Mouse (Mus musculus) E14TG2a.4 (cell line): ENCODE results near the gene Mtm1.

Experiments used
- CTCF ChIP-seq: conservative IDR thresholded peaks from 2 replicates; pipeline ENCODE4 v1.5.1; 2014; ENCODE audit warnings: low read length
- NANOG ChIP-seq: IDR thresholded peaks from 2 replicates; pipeline ENCODE4 v1.6.1; 2014; ENCODE audit warnings: borderline replicate concordance, low read length, mixed read lengths
- POU5F1 ChIP-seq: IDR thresholded peaks from 2 replicates; pipeline ENCODE4 v1.6.1; 2014; ENCODE audit warnings: low read length, borderline replicate concordance

DNA sequence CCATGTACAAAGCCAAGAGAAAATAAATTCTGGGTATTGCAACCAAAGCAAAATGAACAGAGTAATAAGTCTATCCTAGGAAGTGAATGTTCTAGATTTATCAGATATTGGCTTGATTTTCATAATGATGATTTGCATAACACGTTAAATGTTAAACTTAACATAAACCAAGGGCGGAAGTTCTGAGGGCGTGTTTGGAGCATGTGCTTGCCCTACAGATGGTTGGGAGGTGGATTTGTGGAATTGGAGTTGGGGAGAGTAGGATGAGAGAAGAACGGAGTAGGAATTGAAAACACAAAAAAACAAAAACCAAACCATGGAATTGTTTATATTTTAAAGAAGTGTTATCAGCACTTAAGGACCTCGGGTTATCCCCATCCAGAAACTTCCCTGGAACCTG, 153.5 kb downstream of the Mtm1 start:
- TF ChIP-seq CTCF (no peak), POU5F1 (no peak), NANOG (no peak)
